Mouse (Mus musculus) testis, adult 2 months (tissue): Measurements from ENCODE around the gene Cyp2e1.

Experiments used
- CTCF ChIP-seq: fragments of 200-500 bp; IDR thresholded peaks from 2 replicates; pipeline ENCODE4 v1.5.1; 2012; ENCODE audit warnings: low read depth, mild to moderate bottlenecking, inconsistent platforms, low read length, moderate library complexity; ENCODE audit not compliant: control insufficient read depth, insufficient read depth, insufficient replicate concordance
- POLR2A ChIP-seq: fragments of 200-500 bp; IDR thresholded peaks from 2 replicates; pipeline ENCODE4 v1.6.1; 2012; ENCODE audit warnings: low read depth, mild to moderate bottlenecking, inconsistent platforms, low read length, moderate library complexity; ENCODE audit not compliant: control insufficient read depth

DNA sequence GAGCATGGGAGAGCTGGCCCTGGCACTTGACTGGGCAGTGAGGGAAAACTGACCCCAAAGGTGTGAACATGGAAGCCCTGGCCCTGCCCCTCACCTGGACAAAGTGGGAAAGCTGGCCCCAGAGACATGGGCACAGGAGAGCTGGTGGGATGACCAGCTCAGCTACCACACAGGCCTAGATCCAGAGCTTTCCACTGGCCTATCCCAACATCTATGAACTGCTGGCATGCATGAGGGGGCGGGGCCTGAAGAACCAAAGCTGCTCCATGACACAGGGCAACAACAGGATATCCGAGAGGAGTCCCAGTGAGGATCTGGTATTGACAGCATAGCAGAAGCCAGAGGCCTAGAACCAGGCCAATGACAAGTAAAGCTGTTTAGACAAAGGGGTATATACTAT, 34.7 kb downstream of the Cyp2e1 start:
- no peak for TF ChIP-seq CTCF
- no peak for TF ChIP-seq POLR2A
